Mouse (Mus musculus) kidney, embryonic 14.5 days (tissue): ENCODE results near the gene Snx9. TPM values are rescaled to one million over a fixed set of nuclear protein-coding genes. Genes with fewer than 3 reads are reported as not detected.

Experiments used
- ATAC-seq: fragments of 200-750 bp; cut with Nextera tagmentation; 2 replicates; pipeline ENCODE4 v1.8.0; 2017; ENCODE audit warnings: moderate number of reproducible peaks, mild to moderate bottlenecking, moderate TSS enrichment, moderate library complexity; ENCODE audit not compliant: low FRiP score, low TSS enrichment
- H3K27ac ChIP-seq: fragments of 300-500 bp; sonication (generic); 2 replicates; pipeline ENCODE4 v1.5.1; 2014; ENCODE audit warnings: low read depth, mild to moderate bottlenecking, low read length, moderate library complexity, mixed read lengths
- H3K27me3 ChIP-seq: fragments of 300-500 bp; sonication (generic); 2 replicates; pipeline ENCODE4 v1.6.1; 2014; ENCODE audit warnings: mild to moderate bottlenecking, low read length; ENCODE audit not compliant: control insufficient read depth, insufficient read depth
- H3K36me3 ChIP-seq: fragments of 300-500 bp; sonication (generic); 2 replicates; pipeline ENCODE4 v1.6.1; 2014; ENCODE audit warnings: low read length, mixed read lengths; ENCODE audit not compliant: control insufficient read depth, insufficient read depth
- H3K4me1 ChIP-seq: fragments of 300-500 bp; sonication (generic); 2 replicates; pipeline ENCODE4 v1.6.1; 2014; ENCODE audit warnings: low read length, mixed read lengths; ENCODE audit not compliant: control insufficient read depth, insufficient read depth
- H3K4me2 ChIP-seq: fragments of 300-500 bp; sonication (generic); replicated peaks from 2 replicates; pipeline ENCODE4 v1.6.1; 2014; ENCODE audit warnings: low read depth, mild to moderate bottlenecking, low read length
- H3K4me3 ChIP-seq: fragments of 300-500 bp; sonication (generic); 2 replicates; pipeline ENCODE4 v1.5.1; 2014; ENCODE audit warnings: mild to moderate bottlenecking, low read length
- H3K9ac ChIP-seq: fragments of 300-500 bp; sonication (generic); 2 replicates; pipeline ENCODE4 v1.6.1; 2014; ENCODE audit warnings: low read depth, mild to moderate bottlenecking, low read length, moderate library complexity
- H3K9me3 ChIP-seq: fragments of 300-500 bp; sonication (generic); 2 replicates; pipeline ENCODE4 v1.6.1; 2016; ENCODE audit warnings: low read length; ENCODE audit not compliant: control insufficient read depth
- WGBS: fragments of 180-500 bp; shearing (Covaris S2); extraction: QIAGEN DNeasy Blood & Tissue Kit; methylation state at CpG from one replicate; pipeline ENCODE4 v1.1.7; 2014; 5-methylcytosine and 5-hydroxymethylcytosine counted together
- polyA plus RNA-seq: library from polyadenylated mRNA; unstranded; fragments of >200 nt; fragmentation: Nextera tagmentation; extraction: Ambion mirVana; gene quantifications from 2 replicates; pipeline ENCODE4 v1.2.1, GENCODE M21; 2014

Gene Snx9
- polyA plus RNA-seq: 27.6 and 44.5 TPM in 2 replicates

- Histone ChIP-seq H3K9ac (peak within 1 kb of the TSS; percentile 98), H3K9me3 (no peaks in the 10 kb centered on the region), H3K27ac (peak within 1 kb of the TSS; percentile 99), H3K36me3 (no peaks in the 10 kb centered on the region), H3K4me3 (peak within 1 kb of the TSS; percentile 87), H3K4me2 (peak within 1 kb of the TSS; percentile 80), H3K4me1 (peaks cover 16% of the 10 kb centered on the region), H3K27me3 (no peaks in the 10 kb centered on the region)
- WGBS: under 1% methylated on average over 111 of the region's 131 CpGs
- ATAC-seq: peak; percentile 92
These were observed at the start of gene Snx9 for GRCm38 (mm10) chr17:5841128-5841942. Gene Snx9, plus strand, starts transcription at chr17:5841329.

GRCm38 (mm10) chr17:5792164-5792791, 48.9 kb upstream of the Snx9 start:
- Histone ChIP-seq H3K4me1 (no peaks in the 10 kb centered on the region), H3K36me3 (no peaks in the 10 kb centered on the region), H3K27me3 (no peaks in the 10 kb centered on the region), H3K27ac (no peak overlapping the region), H3K4me2 (no peak overlapping the region), H3K9me3 (0 out of 2 replicates have a peak, but pooled peaks cover 2% of the 10 kb centered on the region), H3K4me3 (no peak overlapping the region), H3K9ac (no peak overlapping the region)
- no peak for ATAC-seq
- 85% methylated on average over 11 of the region's 12 CpGs for WGBS

- no peaks in the 10 kb centered on the region for H3K9me3 ChIP-seq
- H3K27ac ChIP-seq: no peak overlapping the region; the same call in 1 of the 2 replicates
- no peak overlapping the region for H3K4me2 ChIP-seq
- H3K9ac ChIP-seq: no peak overlapping the region
- no peak for ATAC-seq
- no peaks in the 10 kb centered on the region for H3K36me3 ChIP-seq
- no peak overlapping the region for H3K4me3 ChIP-seq
- no peaks in the 10 kb centered on the region for H3K27me3 ChIP-seq
- 87% methylated on average over 4 of the region's 4 CpGs for WGBS
- H3K4me1 ChIP-seq: peaks cover 2% of the 10 kb centered on the region; the same call in 1 of the 2 replicates
These were observed 47.5 kb upstream of the Snx9 start for GRCm38 (mm10) chr17:5793593-5793992.

GRCm38 (mm10) chr17:5794276-5794675, 46.9 kb upstream of the Snx9 start:
- Histone ChIP-seq H3K36me3 (no peaks in the 10 kb centered on the region), H3K4me2 (no peak overlapping the region), H3K4me1 (peaks cover 7% of the 10 kb centered on the region; the same call in 1 of the 2 replicates), H3K9ac (no peak overlapping the region), H3K27ac (no peak overlapping the region), H3K27me3 (no peaks in the 10 kb centered on the region), H3K9me3 (no peaks in the 10 kb centered on the region), H3K4me3 (no peak overlapping the region)
- WGBS: 60% methylated on average over 5 of the region's 5 CpGs
- no peak for ATAC-seq

GRCm38 (mm10) chr17:5795369-5795768, 45.8 kb upstream of the Snx9 start:
- no peaks in the 10 kb centered on the region for H3K9me3 ChIP-seq
- H3K4me3 ChIP-seq: no peak overlapping the region
- 65% methylated on average over 5 of the region's 5 CpGs for WGBS
- no peaks in the 10 kb centered on the region for H3K36me3 ChIP-seq
- no peak for ATAC-seq
- no peak overlapping the region for H3K9ac ChIP-seq
- no peaks in the 10 kb centered on the region for H3K27me3 ChIP-seq
- no peak overlapping the region for H3K27ac ChIP-seq
- H3K4me1 ChIP-seq: peaks cover 7% of the 10 kb centered on the region; the same call in 1 of the 2 replicates
- H3K4me2 ChIP-seq: no peak overlapping the region

- 3% methylated on average over 5 of the region's 5 CpGs for WGBS
- peak; percentile 50 for ATAC-seq
These were observed 45.3 kb upstream of the Snx9 start for GRCm38 (mm10) chr17:5795878-5796277.

GRCm38 (mm10) chr17:5797124-5797760, 43.9 kb upstream of the Snx9 start:
- Histone ChIP-seq H3K4me3 (no peak overlapping the region), H3K27me3 (no peaks in the 10 kb centered on the region), H3K27ac (no peak overlapping the region), H3K9ac (no peak overlapping the region), H3K36me3 (no peaks in the 10 kb centered on the region), H3K4me2 (no peak overlapping the region), H3K4me1 (peaks cover 13% of the 10 kb centered on the region; the same call in 1 of the 2 replicates), H3K9me3 (no peaks in the 10 kb centered on the region)
- WGBS: 84% methylated on average over 5 of the region's 5 CpGs
- ATAC-seq: no peak

More at GRCm38 (mm10) chr17:5795878-5796277, 45.3 kb upstream of the Snx9 start:
- Histone ChIP-seq H3K27me3 (no peaks in the 10 kb centered on the region), H3K4me3 (no peak overlapping the region), H3K27ac (no peak overlapping the region), H3K36me3 (no peaks in the 10 kb centered on the region), H3K4me2 (no peak overlapping the region), H3K9me3 (no peaks in the 10 kb centered on the region), H3K4me1 (peaks cover 7% of the 10 kb centered on the region; the same call in 1 of the 2 replicates), H3K9ac (no peak overlapping the region)

- Histone ChIP-seq H3K9ac (no peak overlapping the region), H3K27me3 (no peaks in the 10 kb centered on the region), H3K4me1 (peaks cover 13% of the 10 kb centered on the region; the same call in 1 of the 2 replicates), H3K4me3 (no peak overlapping the region), H3K27ac (no peak overlapping the region), H3K36me3 (no peaks in the 10 kb centered on the region), H3K9me3 (no peaks in the 10 kb centered on the region), H3K4me2 (no peak overlapping the region)
- WGBS: 39% methylated on average over 13 of the region's 13 CpGs
- no peak for ATAC-seq
These were observed 42.8 kb upstream of the Snx9 start for GRCm38 (mm10) chr17:5798221-5798801.
